11 mouse cellular contexts compared by ENCODE assay signal in the genomic region with DNA sequence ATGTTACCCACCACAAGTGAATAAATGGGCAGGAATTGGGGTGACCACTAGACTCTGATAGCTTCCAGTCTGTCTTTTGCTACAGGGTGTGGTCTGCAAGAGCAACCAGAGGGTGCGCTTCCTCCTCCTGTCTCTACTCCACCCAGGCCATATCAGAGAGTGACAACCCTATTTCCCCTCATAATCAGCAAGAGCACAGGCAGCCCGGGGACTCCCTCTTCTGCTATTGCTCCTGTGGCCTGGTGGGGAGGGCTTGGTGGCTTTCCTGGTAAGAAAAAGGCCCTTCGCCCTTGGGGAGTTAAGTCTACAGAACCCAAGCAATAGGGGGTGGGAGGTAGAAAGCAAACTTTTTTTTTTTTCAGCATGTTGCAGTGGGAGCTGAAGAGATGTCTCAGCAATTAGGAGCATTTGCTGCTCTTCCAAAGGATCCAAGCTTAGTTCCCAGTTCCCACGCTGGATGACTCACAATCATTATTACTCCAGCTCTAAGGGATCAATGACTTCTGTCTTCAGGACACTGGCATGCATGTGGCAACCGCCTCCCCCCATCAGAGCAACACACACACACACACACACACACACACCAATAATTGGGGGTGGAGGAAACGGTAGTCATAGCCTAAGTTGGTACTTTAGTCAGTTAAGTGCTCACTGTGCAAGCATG. TPM values are rescaled to one million over a fixed set of nuclear protein-coding genes. Genes with fewer than 3 reads are reported as not detected.
A peak's percentile ranks its signal among the peaks of the same experiment; 100 is the strongest.
DNase-seq lines count a peak whose midpoint lies in the region; ATAC-seq and TF ChIP-seq lines count a peak whose summit lies in the region.
"Had no signal": no experiment of that assay in that cellular context is flagged by ENCODE, and none has a peak within 500 bp of the region (broad histone marks: within the 10 kb centered on the region; RNA-seq: fewer than 3 reads in every experiment).

No protein-coding gene starts in this region.

- no peak for TF ChIP-seq EP300 in stomach, postnatal 0 days (optimal IDR thresholded peaks at IDR 0.05)

- no peak overlapping the region for H3K9ac ChIP-seq in stomach, embryonic 14.5 days (replicated peaks; ENCODE audit: low read depth, low read length)
- H3K9ac ChIP-seq in stomach, postnatal 0 days (ENCODE audit: low read length), result no peak overlapping the region
- H3K9ac ChIP-seq in hindbrain, embryonic 12.5 days, result no peak overlapping the region

- H3K4me1 ChIP-seq in stomach, embryonic 14.5 days (ENCODE audit: control insufficient read depth, insufficient read depth, low read length), result peaks cover 6% of the 10 kb centered on the region
- peaks cover 5% of the 10 kb centered on the region; the same call in 1 of the 2 replicates for H3K4me1 ChIP-seq in stomach, postnatal 0 days (replicated peaks; ENCODE audit: control insufficient read depth, insufficient read depth)
- peaks cover 18% of the 10 kb centered on the region for H3K4me1 ChIP-seq in hindbrain, embryonic 12.5 days

- no peaks in the 10 kb centered on the region for H3K27me3 ChIP-seq in stomach, embryonic 14.5 days (ENCODE audit: control insufficient read depth, insufficient read depth, low read length)
- no peaks in the 10 kb centered on the region for H3K27me3 ChIP-seq in stomach, postnatal 0 days (ENCODE audit: control insufficient read depth, insufficient read depth, low read length)
- no peaks in the 10 kb centered on the region for H3K27me3 ChIP-seq in hindbrain, embryonic 12.5 days

- H3K4me3 ChIP-seq in stomach, embryonic 14.5 days (ENCODE audit: low read depth, low read length), result no peak overlapping the region
- H3K4me3 ChIP-seq in stomach, postnatal 0 days (ENCODE audit: low read depth, low read length), result no peak overlapping the region
- H3K4me3 ChIP-seq in hindbrain, embryonic 12.5 days, result no peak overlapping the region

- H3K36me3 ChIP-seq in stomach, embryonic 14.5 days (ENCODE audit: control insufficient read depth, insufficient read depth, low read length), result no peaks in the 10 kb centered on the region
- H3K36me3 ChIP-seq in stomach, postnatal 0 days (ENCODE audit: control insufficient read depth, insufficient read depth, low read length), result no peaks in the 10 kb centered on the region
- peaks cover 4% of the 10 kb centered on the region for H3K36me3 ChIP-seq in hindbrain, embryonic 12.5 days

- no peak overlapping the region for H3K27ac ChIP-seq in stomach, embryonic 14.5 days (ENCODE audit: low read length)
- no peak overlapping the region for H3K27ac ChIP-seq in stomach, postnatal 0 days (replicated peaks)
- H3K27ac ChIP-seq in hindbrain, embryonic 12.5 days, result no peak overlapping the region

- TF ChIP-seq CTCF in stomach, postnatal 0 days (IDR thresholded peaks at IDR 0.05; ENCODE audit: low read depth), result no peak

- ATAC-seq in stomach, embryonic 14.5 days (ENCODE audit: insufficient number of reproducible peaks, insufficient read depth, low FRiP score, low read depth), result peak; percentile 20; the same call in 1 of the 2 replicates
- ATAC-seq in stomach, postnatal 0 days (ENCODE audit: low FRiP score, low TSS enrichment), result no peak
- peak; percentile 39 to 46; a peak in 3 of 4 replicates for ATAC-seq in hematopoietic stem cell, adult 5-6 weeks (replicated peaks in 1 of 2; ENCODE audit: insufficient read depth in 1 of 2, low FRiP score in 2 of 2, low TSS enrichment in 1 of 2, low read depth in 1 of 2, poor library complexity in 2 of 2, severe bottlenecking in 2 of 2)
- ATAC-seq in hindbrain, embryonic 12.5 days (ENCODE audit: low FRiP score), result no peak
- ATAC-seq: midbrain, embryonic 16.5 days had no signal

- H3K4me2 ChIP-seq in stomach, embryonic 14.5 days (replicated peaks; ENCODE audit: low read depth, low read length), result no peak overlapping the region
- no peak overlapping the region for H3K4me2 ChIP-seq in stomach, postnatal 0 days (replicated peaks; ENCODE audit: low read depth)
- H3K4me2 ChIP-seq in hindbrain, embryonic 12.5 days (replicated peaks), result no peak overlapping the region

- H3K9me3 ChIP-seq in stomach, embryonic 14.5 days (ENCODE audit: control insufficient read depth, low read depth, low read length), result no peaks in the 10 kb centered on the region
- H3K9me3 ChIP-seq in stomach, postnatal 0 days (ENCODE audit: control insufficient read depth, low read length), result no peaks in the 10 kb centered on the region
- H3K9me3 ChIP-seq in hindbrain, embryonic 12.5 days (replicated peaks), result no peaks in the 10 kb centered on the region

- intact Hi-C loops in left cerebral cortex, postnatal 14 days (cut with DNase I), result no loop called here

- 77% methylated on average over 6 of the region's 6 CpGs for WGBS in stomach, embryonic 14.5 days
- 71% methylated on average over 6 of the region's 6 CpGs for WGBS in stomach, postnatal 0 days
- WGBS in hindbrain, embryonic 12.5 days, result 88% methylated on average over 6 of the region's 6 CpGs

- no peak for DNase-seq in stomach, postnatal 0 days (ENCODE audit: low spot score)
- peak; percentile 18 to 32 for DNase-seq in natural killer cell, adult 2 months (ENCODE audit: low spot score in 2 of 2)
- no peak for DNase-seq in layer of hippocampus, postnatal 25 days (ENCODE audit: extremely low spot score in 1 of 2, low spot score in 1 of 2)
- DNase-seq in kidney, postnatal 4 days, result no peak
- no peak for DNase-seq in left cerebral cortex, postnatal 14 days (ENCODE audit: low spot score in 2 of 2)
- DNase-seq: cerebellum, adult 18-20 months; kidney, postnatal 10 days had no signal

RNA-seq across cellular contexts. Expression of a gene that starts 1.7 kb away (rescaled TPM):
- polyA plus RNA-seq in stomach, embryonic 14.5 days (2014; fragmentation: Nextera tagmentation; extraction: Ambion mirVana), result 12.9 and 13.2 TPM in 2 replicates
- 10.4 and 12.4 TPM in 2 replicates for polyA plus RNA-seq in stomach, postnatal 0 days (2015; fragmentation: Nextera tagmentation; extraction: Ambion mirVana)
- total RNA-seq in hematopoietic stem cell, adult 5-6 weeks (2017), result 8.4 and 11.0 TPM in 2 replicates
- 10 to 100 TPM; 61.8 to 63.9 TPM for total RNA-seq in layer of hippocampus, postnatal 25 days (2021)
- 10 to 100 TPM; 38.7 to 40.8 TPM for total RNA-seq in left cerebral cortex, postnatal 14 days (2021)
- polyA plus RNA-seq in hindbrain, embryonic 12.5 days (2016; fragmentation: Nextera tagmentation; extraction: Ambion mirVana), result 21.2 and 22.4 TPM in 2 replicates

RNA-seq across cellular contexts. Expression of a gene that starts 40.7 kb away (rescaled TPM):
- 0.17 TPM in 1 of 2 replicates, not detected in the other for polyA plus RNA-seq in stomach, embryonic 14.5 days (2014; fragmentation: Nextera tagmentation; extraction: Ambion mirVana)
- 0.07 and 0.15 TPM in 2 replicates for polyA plus RNA-seq in stomach, postnatal 0 days (2015; fragmentation: Nextera tagmentation; extraction: Ambion mirVana)
- total RNA-seq in hematopoietic stem cell, adult 5-6 weeks (2017), result not detected in 2 replicates
- total RNA-seq in layer of hippocampus, postnatal 25 days (2021), result not detected
- total RNA-seq in left cerebral cortex, postnatal 14 days (2021), result under 1 TPM in 1 of 2 experiments, not detected in 1; 0.27 TPM
- 0.10 and 0.22 TPM in 2 replicates for polyA plus RNA-seq in hindbrain, embryonic 12.5 days (2016; fragmentation: Nextera tagmentation; extraction: Ambion mirVana)

RNA-seq across cellular contexts. Expression of a gene that starts 45.1 kb away (rescaled TPM):
- 9.8 and 9.9 TPM in 2 replicates for polyA plus RNA-seq in stomach, embryonic 14.5 days (2014; fragmentation: Nextera tagmentation; extraction: Ambion mirVana)
- 3.7 and 4.1 TPM in 2 replicates for polyA plus RNA-seq in stomach, postnatal 0 days (2015; fragmentation: Nextera tagmentation; extraction: Ambion mirVana)
- 8.6 and 12.9 TPM in 2 replicates for total RNA-seq in hematopoietic stem cell, adult 5-6 weeks (2017)
- total RNA-seq in layer of hippocampus, postnatal 25 days (2021), result 10 to 100 TPM in 1 of 2 experiments, 1 to 10 TPM in 1; 3.1 to 13.9 TPM
- total RNA-seq in left cerebral cortex, postnatal 14 days (2021), result 1 to 10 TPM; 1.7 to 4.7 TPM
- 7.6 and 8.0 TPM in 2 replicates for polyA plus RNA-seq in hindbrain, embryonic 12.5 days (2016; fragmentation: Nextera tagmentation; extraction: Ambion mirVana)

RNA-seq across cellular contexts. Expression of a gene that starts 55.1 kb away (rescaled TPM):
- polyA plus RNA-seq in stomach, embryonic 14.5 days (2014; fragmentation: Nextera tagmentation; extraction: Ambion mirVana), result 1.0 and 1.4 TPM in 2 replicates
- 1.0 TPM in 2 replicates for polyA plus RNA-seq in stomach, postnatal 0 days (2015; fragmentation: Nextera tagmentation; extraction: Ambion mirVana)
- 0.05 and 0.25 TPM in 2 replicates for total RNA-seq in hematopoietic stem cell, adult 5-6 weeks (2017)
- total RNA-seq in layer of hippocampus, postnatal 25 days (2021), result 10 to 100 TPM; 63.9 to 65.5 TPM
- 10 to 100 TPM; 78.5 to 83.4 TPM for total RNA-seq in left cerebral cortex, postnatal 14 days (2021)
- 20.9 and 22.2 TPM in 2 replicates for polyA plus RNA-seq in hindbrain, embryonic 12.5 days (2016; fragmentation: Nextera tagmentation; extraction: Ambion mirVana)

RNA-seq across cellular contexts. Expression of a gene that starts 57.3 kb away (rescaled TPM):
- polyA plus RNA-seq in stomach, embryonic 14.5 days (2014; fragmentation: Nextera tagmentation; extraction: Ambion mirVana), result 8.1 and 10.7 TPM in 2 replicates
- polyA plus RNA-seq in stomach, postnatal 0 days (2015; fragmentation: Nextera tagmentation; extraction: Ambion mirVana), result 2.4 and 3.4 TPM in 2 replicates
- 4.0 and 6.4 TPM in 2 replicates for total RNA-seq in hematopoietic stem cell, adult 5-6 weeks (2017)
- 10 to 100 TPM; 12.7 to 15.8 TPM for total RNA-seq in layer of hippocampus, postnatal 25 days (2021)
- 10 to 100 TPM in 1 of 2 experiments, 1 to 10 TPM in 1; 8.8 to 10.6 TPM for total RNA-seq in left cerebral cortex, postnatal 14 days (2021)
- 8.3 and 10.8 TPM in 2 replicates for polyA plus RNA-seq in hindbrain, embryonic 12.5 days (2016; fragmentation: Nextera tagmentation; extraction: Ambion mirVana)

Comparison
In these comparisons a context has a peak if more than half of its experiments do, and no peak if none do; other contexts are left out.
1. ATAC-seq: peak in stomach, embryonic 14.5 days (single experiment) and hematopoietic stem cell, adult 5-6 weeks (2 of 2); none in stomach, postnatal 0 days (single experiment) and hindbrain, embryonic 12.5 days (single experiment).
2. DNase-seq: peak in natural killer cell, adult 2 months (2 of 2); none in stomach, postnatal 0 days (single experiment), layer of hippocampus, postnatal 25 days (0 of 2), kidney, postnatal 4 days (0 of 2) and left cerebral cortex, postnatal 14 days (0 of 2).